Mouse (Mus musculus) urinary bladder, postnatal 4 days (tissue): ENCODE data around the gene Lrba.

Experiments used
- DNase-seq, 2 experiments: peaks; one replicate each; pipeline ENCODE4 v3.0.0; 2021 to 2022; ENCODE audit warnings: low spot score in 2 of 2

The Lrba gene

GRCm38 (mm10) chr3:86253791-86254190 is 29.3 kb downstream of the Lrba start:
- no peak for DNase-seq

- no peak for DNase-seq
Observed at GRCm38 (mm10) chr3:86268074-86268702, 43.7 kb downstream of the Lrba start.

DNA sequence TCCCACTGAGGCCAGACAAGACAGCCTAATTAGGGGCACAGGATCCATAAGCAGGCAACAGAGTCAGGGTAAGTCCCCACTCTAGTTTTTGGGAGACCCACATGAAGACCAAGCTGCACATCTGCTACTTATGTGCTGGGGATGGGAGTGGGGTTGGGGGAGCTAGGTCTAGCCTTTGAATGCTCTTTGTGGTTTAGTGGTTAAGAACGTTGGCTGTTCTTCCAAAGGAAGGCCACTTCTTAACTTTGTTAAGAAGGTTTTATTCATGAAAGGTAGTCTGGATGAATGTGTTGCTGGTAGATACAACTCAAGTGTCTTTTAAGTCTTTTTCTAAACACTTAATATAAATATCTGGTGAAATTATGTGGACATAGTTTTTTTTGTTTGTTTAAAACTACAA is 51.2 kb downstream of the Lrba start:
- no peak for DNase-seq

DNA sequence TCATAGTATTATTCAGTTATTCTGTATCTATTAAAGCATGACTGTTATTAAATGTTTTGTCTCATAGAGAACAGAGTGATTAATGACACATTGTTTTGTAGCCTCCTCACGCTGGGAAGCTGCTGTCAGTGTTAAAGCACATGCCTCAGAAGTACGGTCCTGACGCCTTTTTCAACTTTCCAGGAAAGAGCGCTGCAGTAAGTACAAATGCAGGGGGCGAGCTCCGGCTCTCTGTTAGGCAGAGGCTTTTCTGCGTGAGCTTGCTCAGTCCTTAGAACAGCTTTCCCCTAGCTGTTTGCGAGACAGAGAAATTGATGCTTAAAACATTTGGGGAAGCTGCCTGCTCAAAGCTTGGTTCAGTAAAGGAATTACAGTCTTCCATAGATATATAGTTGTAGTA is 66.8 kb downstream of the Lrba start:
- DNase-seq = no peak

DNA sequence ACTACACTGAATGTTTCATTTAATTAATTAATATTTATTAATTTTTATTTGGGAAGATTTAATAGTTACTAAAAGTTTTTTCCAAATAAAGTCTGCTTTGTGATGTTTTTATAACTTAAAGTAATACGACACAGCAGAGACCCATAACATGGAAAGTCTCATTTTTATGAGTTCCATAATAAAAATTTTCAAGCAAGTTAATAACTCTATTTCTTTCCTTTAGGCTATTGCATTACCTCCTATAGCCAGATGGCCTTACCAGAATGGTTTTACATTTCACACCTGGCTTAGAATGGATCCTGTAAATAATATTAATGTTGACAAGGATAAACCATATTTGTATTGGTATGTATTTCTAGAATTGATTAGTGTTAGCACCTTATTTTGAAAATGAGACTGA is 70.4 kb downstream of the Lrba start:
- DNase-seq = no peak

DNA sequence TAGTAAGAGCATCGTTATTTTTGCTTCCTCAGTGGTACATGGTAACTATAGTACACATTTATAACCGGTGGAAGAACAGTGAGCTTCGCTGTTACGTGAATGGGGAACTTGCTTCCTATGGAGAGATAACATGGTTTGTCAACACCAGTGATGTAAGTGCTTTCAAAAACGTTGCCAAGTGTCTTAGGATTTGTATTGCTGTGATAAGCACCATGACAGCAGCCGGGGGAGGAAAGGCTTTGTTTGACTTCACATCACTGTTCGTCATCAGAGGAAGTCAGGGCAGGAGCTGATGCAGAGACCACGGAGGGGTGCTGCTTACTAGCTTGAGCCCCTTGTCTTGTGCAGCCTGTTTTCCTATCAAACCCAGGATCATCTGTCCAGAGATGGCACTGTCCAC is 71.7 kb downstream of the Lrba start:
- DNase-seq = no peak

DNA sequence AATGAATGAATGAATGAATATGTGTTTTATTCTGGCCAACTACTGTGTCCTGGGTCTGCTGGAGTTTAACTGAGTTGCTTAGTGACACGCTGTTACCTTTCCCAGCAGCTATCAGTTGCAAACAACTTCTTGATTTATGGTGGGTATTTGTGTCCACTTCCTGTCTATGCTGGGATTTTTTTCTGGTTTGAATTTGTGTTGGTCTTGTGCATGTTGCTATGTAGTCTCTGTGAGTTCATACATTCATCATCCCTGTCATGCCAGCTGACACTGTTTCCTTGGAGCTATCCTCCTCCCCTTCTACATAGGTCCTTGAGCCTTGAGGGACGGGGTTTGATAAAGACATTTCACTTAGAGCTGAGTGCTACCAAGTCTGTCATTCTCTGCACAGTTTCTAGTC is 84.4 kb downstream of the Lrba start:
- no peak for DNase-seq

DNA sequence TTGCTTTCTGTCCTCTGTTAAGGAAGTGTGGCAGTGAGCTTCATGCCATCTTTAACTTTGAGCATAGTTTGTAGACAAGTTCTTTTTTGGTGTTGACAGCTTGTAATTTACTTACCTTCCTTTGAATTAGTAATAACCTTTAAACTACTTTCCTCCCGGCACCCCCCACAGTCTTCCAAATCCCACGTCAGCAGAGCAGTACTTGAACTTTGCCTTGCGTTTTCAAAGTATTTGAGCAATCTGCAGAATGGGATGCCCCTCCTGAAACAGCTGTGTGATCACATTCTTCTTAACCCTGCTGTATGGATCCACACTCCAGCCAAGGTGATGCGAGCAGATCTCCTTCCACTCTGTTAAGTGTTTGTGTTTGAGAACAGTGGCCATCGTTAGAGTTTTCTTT is 85.7 kb downstream of the Lrba start:
- no peak for DNase-seq

DNA sequence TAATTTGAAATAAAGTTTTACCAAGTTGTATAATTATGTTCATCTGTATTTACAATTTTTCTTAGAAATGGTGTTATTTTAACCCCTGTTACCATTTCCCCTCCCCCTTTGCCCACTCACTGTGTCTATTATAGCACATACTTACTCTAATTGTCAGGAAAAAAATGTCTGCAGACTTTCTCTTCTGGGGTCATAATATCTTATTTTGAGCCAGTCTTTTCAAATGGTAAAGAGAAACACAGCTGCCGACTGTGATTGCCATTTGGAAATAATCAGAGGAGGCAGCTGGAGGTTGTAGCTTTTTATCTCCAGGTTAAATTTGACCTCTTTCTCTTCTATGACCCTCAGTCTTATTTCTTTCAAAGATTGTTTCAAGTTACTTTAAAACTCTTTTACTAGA is 86.9 kb downstream of the Lrba start:
- DNase-seq = no peak

DNA sequence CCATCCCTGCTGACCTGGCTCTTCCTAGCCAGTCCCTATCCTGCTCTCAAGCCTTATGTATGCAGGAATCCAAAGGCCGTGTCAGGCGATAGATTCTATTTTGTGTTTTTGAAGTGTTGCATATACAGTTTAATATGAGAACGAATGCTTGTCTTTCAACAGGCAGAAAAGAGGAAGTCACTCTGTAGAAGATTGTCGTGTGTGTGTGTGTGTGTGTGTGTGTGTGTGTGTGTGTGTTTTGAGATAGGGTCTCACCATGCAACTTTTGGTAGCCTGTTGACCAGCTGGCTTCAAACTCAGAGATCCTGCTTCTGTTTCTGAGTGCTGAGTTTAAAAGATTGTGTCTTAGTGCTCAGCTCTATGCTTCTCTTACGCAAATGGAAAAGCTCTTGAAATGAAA is 93.2 kb downstream of the Lrba start:
- DNase-seq = no peak

DNA sequence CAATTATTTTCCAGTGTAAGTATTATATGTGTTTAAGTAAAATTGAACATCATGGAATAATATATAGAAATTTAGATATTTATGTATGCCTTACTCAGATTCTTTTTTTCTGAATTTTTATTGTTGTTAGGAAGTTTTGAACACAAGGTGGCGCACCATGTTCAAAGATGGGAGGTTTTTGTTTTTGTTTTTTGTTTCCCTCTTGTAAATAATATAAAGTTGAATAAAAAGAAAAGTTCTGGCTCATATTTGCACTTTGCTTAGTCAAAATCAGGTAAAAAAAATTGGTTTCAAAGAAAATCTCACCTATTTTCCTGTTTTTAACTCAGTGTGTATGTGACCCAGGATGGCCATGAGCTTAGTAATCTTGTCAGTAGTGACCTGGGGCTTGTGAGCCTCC is 104.1 kb downstream of the Lrba start:
- DNase-seq = no peak

DNA sequence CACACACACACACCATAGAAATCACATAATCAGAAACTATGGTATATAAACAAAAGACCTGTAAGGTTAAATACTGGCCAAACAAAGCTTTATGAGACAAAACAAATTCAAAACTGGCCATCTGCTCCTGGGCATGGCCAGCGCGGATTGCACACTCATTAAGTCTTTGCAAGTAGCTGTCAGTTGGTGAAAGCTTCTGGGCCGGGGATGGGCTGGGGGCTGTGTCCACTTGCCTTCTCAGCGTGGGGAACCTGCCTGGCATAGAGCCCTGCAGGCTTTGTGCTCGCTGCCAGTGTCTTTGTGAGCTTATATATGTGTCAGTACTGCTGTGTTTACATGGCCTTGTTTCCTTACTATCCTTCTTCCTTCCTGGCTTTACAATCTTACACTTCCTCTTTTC is 118.8 kb downstream of the Lrba start:
- DNase-seq = no peak

GRCm38 (mm10) chr3:86362486-86362885 is 138.0 kb downstream of the Lrba start:
- no peak for DNase-seq

DNA sequence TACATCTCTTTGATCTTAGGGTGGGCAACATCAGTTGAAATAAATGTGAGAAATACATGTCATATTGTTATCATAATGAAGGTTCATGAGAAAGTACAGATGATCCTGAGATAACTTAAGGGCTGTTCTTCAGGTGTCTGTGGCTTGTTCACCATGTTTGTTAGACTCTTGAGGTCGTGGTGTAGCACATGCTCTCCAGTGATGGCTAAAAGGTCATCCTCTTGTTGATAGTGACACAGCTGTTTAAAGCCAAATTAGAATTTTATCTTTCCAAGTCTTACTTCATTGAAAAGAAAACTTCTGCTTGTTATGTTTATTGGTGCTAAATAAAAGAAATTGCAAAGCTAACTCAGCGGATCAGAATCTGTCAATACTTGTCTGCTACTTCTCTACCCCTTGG is 147.0 kb downstream of the Lrba start:
- DNase-seq = no peak

GRCm38 (mm10) chr3:86375276-86375675 is 150.8 kb downstream of the Lrba start:
- DNase-seq = no peak

- DNase-seq = no peak
Observed at GRCm38 (mm10) chr3:86382557-86382956, 158.1 kb downstream of the Lrba start.

GRCm38 (mm10) chr3:86385047-86385446 is 160.6 kb downstream of the Lrba start:
- DNase-seq = no peak

GRCm38 (mm10) chr3:86386246-86386645 is 161.8 kb downstream of the Lrba start:
- DNase-seq = no peak

GRCm38 (mm10) chr3:86423828-86424227 is 199.3 kb downstream of the Lrba start:
- no peak for DNase-seq

GRCm38 (mm10) chr3:86426733-86427132 is 202.3 kb downstream of the Lrba start:
- DNase-seq = no peak

GRCm38 (mm10) chr3:86443497-86443896 is 219.0 kb downstream of the Lrba start:
- DNase-seq = no peak

GRCm38 (mm10) chr3:86451211-86451610 is 226.7 kb downstream of the Lrba start:
- no peak for DNase-seq

GRCm38 (mm10) chr3:86461582-86461981 is 237.1 kb downstream of the Lrba start:
- no peak for DNase-seq

GRCm38 (mm10) chr3:86489992-86490391 is 265.5 kb downstream of the Lrba start:
- no peak for DNase-seq
